Mouse (Mus musculus): ENCODE measurements around the gene Ryk. TPM values are rescaled to one million over a fixed set of nuclear protein-coding genes. Genes with fewer than 3 reads are reported as not detected.
"Not testable (repeated sequence)": the region's sequence is repeated elsewhere in the genome, so short reads cannot be mapped to it uniquely, and the experiment has no call there.

The Ryk gene
- polyA plus RNA-seq, 1 experiment = 6.8 TPM

DNA sequence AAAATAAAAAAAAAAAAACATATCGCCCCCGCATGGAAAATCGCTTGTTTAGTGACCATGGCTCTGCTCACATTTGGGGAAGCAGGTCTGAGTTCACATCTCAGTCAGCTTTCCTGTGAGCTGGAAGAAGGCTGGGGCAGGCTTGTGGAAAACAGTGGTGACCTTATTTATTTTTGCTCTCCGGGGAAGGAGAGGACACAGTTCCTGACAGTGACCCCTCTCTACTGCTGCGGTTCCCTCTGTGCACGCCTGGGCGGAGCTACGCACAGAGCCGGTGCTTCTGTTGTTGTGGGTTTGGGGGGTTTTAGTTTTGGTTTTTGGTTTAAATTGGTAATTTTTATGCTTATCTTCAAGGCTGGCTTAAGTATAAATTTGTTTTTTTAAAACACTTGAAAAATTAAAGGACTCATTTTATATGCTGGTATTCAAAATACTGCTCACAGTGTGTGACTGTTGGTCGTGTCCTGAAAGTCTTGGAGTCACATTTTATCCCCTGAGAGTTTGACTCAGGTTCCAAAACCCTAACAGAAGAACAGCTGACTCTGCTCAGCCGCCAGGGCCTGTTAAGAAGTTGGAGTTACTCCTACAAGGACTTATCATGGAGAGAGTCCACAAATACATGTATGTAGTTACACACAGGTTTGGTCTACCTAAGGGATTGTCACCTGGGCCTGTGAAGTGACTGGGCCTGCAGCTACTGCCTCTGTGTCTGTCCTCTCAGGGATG, 73.0 kb downstream of the Ryk start:
- H3K27me3 ChIP-seq (ENCODE audit: control insufficient read depth, insufficient read depth, low read length) = no peaks in the 10 kb centered on the region
- 85% methylated on average over 11 of the region's 11 CpGs for WGBS
- DNase-seq (ENCODE audit: low read depth in 1 of 2, low spot score in 2 of 2) = no peak
- no peak overlapping the region for H3K4me3 ChIP-seq (ENCODE audit: extremely low read depth, insufficient read depth, insufficient read length)
- no peak overlapping the region for H3K27ac ChIP-seq (ENCODE audit: insufficient read depth, low read length)
- TF ChIP-seq CTCF (IDR thresholded peaks at IDR 0.05; ENCODE audit: extremely low read depth, insufficient read depth, insufficient read length, insufficient replicate concordance) (no peak), POLR2A (IDR thresholded peaks at IDR 0.05; ENCODE audit: low read depth, low read length) (no peak)
- H3K36me3 ChIP-seq (ENCODE audit: control insufficient read depth, insufficient read depth, low read length) = no peaks in the 10 kb centered on the region
- H3K4me1 ChIP-seq (ENCODE audit: control insufficient read depth, insufficient read depth, insufficient read length) = no peaks in the 10 kb centered on the region

DNA sequence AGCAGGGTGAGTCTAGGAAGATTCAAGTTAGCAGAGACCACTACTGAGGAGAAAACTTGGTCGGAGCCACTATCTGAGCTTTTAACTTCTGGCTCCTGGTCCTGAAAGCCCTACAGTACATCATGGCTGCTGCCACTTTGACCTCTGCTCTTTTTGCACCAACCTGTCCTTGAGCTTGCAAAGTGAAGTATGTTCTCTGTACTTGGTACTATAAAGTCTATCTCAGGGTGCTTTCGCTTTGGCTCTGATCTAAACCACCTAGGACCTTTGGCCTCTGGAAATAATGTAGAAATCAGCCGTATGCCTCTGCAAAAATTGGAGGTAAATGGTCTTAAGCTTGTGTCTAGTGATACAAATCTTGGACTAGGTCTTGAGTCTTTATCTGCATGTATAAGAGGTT, 76.8 kb downstream of the Ryk start:
- Histone ChIP-seq H3K4me3 (ENCODE audit: extremely low read depth, insufficient read depth, insufficient read length) (no peak overlapping the region), H3K27ac (ENCODE audit: insufficient read depth, low read length) (no peak overlapping the region), H3K4me1 (ENCODE audit: control insufficient read depth, insufficient read depth, insufficient read length) (no peaks in the 10 kb centered on the region), H3K27me3 (ENCODE audit: control insufficient read depth, insufficient read depth, low read length) (no peaks in the 10 kb centered on the region), H3K36me3 (ENCODE audit: control insufficient read depth, insufficient read depth, low read length) (no peaks in the 10 kb centered on the region)
- WGBS = 95% methylated on average over 3 of the region's 3 CpGs
- no peak for TF ChIP-seq POLR2A (IDR thresholded peaks at IDR 0.05; ENCODE audit: low read depth, low read length)
- no peak for TF ChIP-seq CTCF (IDR thresholded peaks at IDR 0.05; ENCODE audit: extremely low read depth, insufficient read depth, insufficient read length, insufficient replicate concordance)
- DNase-seq (ENCODE audit: low read depth in 1 of 2, low spot score in 2 of 2) = no peak

DNA sequence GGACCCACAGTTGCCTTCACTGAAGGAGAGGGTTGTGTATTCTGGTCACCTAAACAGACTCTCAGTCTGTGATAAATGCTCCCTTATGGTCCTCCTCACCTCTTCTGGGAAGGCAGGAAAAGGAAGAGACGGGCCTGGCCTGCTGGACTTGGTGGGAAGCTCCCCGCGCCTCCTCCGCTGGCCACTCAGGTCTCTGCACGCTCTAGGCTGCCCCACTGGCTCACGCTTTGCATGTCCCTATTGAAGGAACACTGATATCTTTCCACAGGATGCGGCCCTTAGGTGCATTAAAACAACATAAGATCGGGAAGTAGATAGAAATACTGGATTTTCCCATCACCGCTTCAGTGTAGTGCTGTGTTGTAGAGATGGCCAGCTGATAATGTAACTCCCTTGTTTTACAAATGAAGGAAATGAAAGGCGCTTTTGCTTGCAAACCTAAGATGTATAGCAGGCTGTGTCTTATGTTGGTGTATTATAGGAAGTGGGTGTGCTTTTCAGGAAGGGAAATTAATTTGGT, 77.9 kb downstream of the Ryk start:
- no peak overlapping the region for H3K4me3 ChIP-seq (ENCODE audit: extremely low read depth, insufficient read depth, insufficient read length)
- H3K4me1 ChIP-seq (ENCODE audit: control insufficient read depth, insufficient read depth, insufficient read length) = no peaks in the 10 kb centered on the region
- no peaks in the 10 kb centered on the region for H3K36me3 ChIP-seq (ENCODE audit: control insufficient read depth, insufficient read depth, low read length)
- 87% methylated on average over 10 of the region's 10 CpGs for whole genome bisulfite sequencing
- no peak overlapping the region for H3K27ac ChIP-seq (ENCODE audit: insufficient read depth, low read length)
- no peak for DNase-seq (ENCODE audit: low read depth in 1 of 2, low spot score in 2 of 2)
- no peaks in the 10 kb centered on the region for H3K27me3 ChIP-seq (ENCODE audit: control insufficient read depth, insufficient read depth, low read length)
- no peak for TF ChIP-seq POLR2A (IDR thresholded peaks at IDR 0.05; ENCODE audit: low read depth, low read length)
- TF ChIP-seq CTCF (IDR thresholded peaks at IDR 0.05; ENCODE audit: extremely low read depth, insufficient read depth, insufficient read length, insufficient replicate concordance) = no peak

DNA sequence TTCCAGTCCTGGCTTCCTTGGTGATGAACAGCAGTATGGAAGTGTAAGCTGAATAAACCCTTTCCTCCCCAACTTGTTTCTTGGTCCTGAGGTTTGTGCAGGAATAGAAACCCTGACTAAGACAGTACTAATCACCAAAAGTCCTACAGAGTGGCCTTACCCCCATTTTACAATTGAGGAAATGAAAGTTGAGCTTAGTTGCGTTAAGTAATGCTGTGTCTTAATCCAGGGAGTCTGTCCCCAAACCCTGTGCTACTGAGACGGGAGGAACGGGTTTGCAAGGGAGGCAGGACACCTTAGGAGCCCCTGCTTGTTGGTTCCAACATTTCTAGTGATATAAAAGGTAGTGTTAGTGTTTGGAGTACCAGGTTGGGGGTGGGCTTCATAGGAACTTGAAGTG, 78.9 kb downstream of the Ryk start:
- H3K4me1 ChIP-seq (ENCODE audit: control insufficient read depth, insufficient read depth, insufficient read length); H3K36me3 ChIP-seq (ENCODE audit: control insufficient read depth, insufficient read depth, low read length); H3K27ac ChIP-seq (ENCODE audit: insufficient read depth, low read length); H3K4me3 ChIP-seq (ENCODE audit: extremely low read depth, insufficient read depth, insufficient read length); DNase-seq (ENCODE audit: low read depth in 1 of 2, low spot score in 2 of 2); H3K27me3 ChIP-seq (ENCODE audit: control insufficient read depth, insufficient read depth, low read length): not testable (repeated sequence)
- WGBS = 68% methylated on average over 3 of the region's 3 CpGs

DNA sequence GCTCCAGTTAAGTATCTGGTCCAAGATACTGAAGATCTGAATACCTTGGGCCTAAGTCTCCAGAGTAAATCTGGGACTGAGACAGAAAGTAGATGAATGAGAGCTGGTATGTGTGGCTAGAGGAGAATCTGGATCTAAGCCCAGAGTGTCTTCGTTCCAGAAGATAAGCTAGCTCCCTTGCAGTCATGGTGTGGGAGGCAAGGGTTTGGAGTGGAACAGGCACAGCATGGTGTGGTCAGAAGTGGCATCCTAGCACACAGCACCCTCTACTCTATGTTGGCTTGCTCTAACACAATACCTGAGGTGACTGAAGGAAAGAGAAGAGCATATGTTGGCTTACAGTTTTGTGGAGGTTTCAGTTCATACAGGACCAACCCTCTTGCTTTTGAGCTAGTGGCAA, 79.9 kb downstream of the Ryk start:
- Histone ChIP-seq H3K4me3 (ENCODE audit: extremely low read depth, insufficient read depth, insufficient read length) (no peak overlapping the region), H3K4me1 (ENCODE audit: control insufficient read depth, insufficient read depth, insufficient read length) (no peaks in the 10 kb centered on the region), H3K36me3 (ENCODE audit: control insufficient read depth, insufficient read depth, low read length) (no peaks in the 10 kb centered on the region), H3K27me3 (ENCODE audit: control insufficient read depth, insufficient read depth, low read length) (no peaks in the 10 kb centered on the region), H3K27ac (ENCODE audit: insufficient read depth, low read length) (no peak overlapping the region)
- DNase-seq (ENCODE audit: low read depth in 1 of 2, low spot score in 2 of 2) = no peak
- WGBS = 78% methylated on average over 1 of the region's 1 CpGs
- TF ChIP-seq POLR2A (IDR thresholded peaks at IDR 0.05; ENCODE audit: low read depth, low read length) (no peak), CTCF (IDR thresholded peaks at IDR 0.05; ENCODE audit: extremely low read depth, insufficient read depth, insufficient read length, insufficient replicate concordance) (no peak)

DNA sequence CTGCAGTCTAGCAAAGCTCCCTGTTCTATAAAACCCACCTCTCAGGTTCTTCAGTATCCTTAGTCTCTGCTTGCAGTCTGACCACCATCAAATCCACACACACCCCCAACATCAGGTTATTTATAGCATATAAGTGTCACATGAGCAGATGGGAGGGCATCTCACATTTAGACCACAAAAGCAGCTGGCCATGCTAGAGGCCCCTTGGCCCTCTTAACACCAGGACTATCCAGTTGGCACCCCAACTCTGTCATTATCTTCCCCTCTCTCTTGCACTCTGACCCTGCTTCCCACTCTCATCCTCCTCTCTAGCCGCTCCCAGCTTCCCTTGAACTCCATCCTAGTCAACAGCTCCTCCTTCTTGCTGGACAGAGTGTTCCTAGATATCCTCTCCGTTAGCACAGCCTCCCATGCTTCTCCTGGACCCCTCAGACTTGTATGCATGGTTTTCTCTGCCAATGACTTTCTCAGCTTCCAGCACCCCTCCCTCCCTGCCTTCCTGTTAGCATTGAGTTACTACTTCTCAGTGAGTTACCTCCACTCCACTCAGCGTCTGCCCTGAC, 80.7 kb downstream of the Ryk start:
- Histone ChIP-seq H3K27me3 (ENCODE audit: control insufficient read depth, insufficient read depth, low read length) (no peaks in the 10 kb centered on the region), H3K27ac (ENCODE audit: insufficient read depth, low read length) (no peak overlapping the region), H3K4me1 (ENCODE audit: control insufficient read depth, insufficient read depth, insufficient read length) (no peaks in the 10 kb centered on the region), H3K4me3 (ENCODE audit: extremely low read depth, insufficient read depth, insufficient read length) (no peak overlapping the region), H3K36me3 (ENCODE audit: control insufficient read depth, insufficient read depth, low read length) (no peaks in the 10 kb centered on the region)
- TF ChIP-seq POLR2A (IDR thresholded peaks at IDR 0.05; ENCODE audit: low read depth, low read length) (no peak), CTCF (IDR thresholded peaks at IDR 0.05; ENCODE audit: extremely low read depth, insufficient read depth, insufficient read length, insufficient replicate concordance) (no peak)
- no peak for DNase-seq (ENCODE audit: low read depth in 1 of 2, low spot score in 2 of 2)
- WGBS = 62% methylated on average over 3 of the region's 3 CpGs

DNA sequence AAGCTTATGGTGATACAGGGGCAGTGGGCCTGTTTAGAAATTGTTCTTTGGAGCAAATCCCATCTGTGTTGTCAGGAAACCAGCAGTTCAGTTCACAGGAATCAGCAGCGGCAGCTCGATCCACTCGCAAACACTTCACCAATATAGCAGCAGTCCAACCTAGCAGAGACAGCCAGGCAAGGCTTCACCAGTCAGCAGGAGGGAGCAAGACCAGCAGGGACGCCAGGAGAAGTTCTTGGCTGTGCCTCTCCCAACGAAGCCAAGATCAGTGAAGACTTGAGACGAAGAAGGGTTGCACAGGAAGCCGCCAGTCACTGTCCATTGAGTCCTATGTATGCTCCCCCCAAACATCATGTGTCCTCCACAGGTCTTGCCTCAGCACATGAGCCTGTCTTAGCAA, 81.4 kb downstream of the Ryk start:
- WGBS = 87% methylated on average over 7 of the region's 7 CpGs
- Histone ChIP-seq H3K27me3 (ENCODE audit: control insufficient read depth, insufficient read depth, low read length) (no peaks in the 10 kb centered on the region), H3K4me3 (ENCODE audit: extremely low read depth, insufficient read depth, insufficient read length) (no peak overlapping the region), H3K36me3 (ENCODE audit: control insufficient read depth, insufficient read depth, low read length) (no peaks in the 10 kb centered on the region), H3K4me1 (ENCODE audit: control insufficient read depth, insufficient read depth, insufficient read length) (no peaks in the 10 kb centered on the region), H3K27ac (ENCODE audit: insufficient read depth, low read length) (no peak overlapping the region)
- no peak for DNase-seq (ENCODE audit: low read depth in 1 of 2, low spot score in 2 of 2)
- TF ChIP-seq POLR2A (IDR thresholded peaks at IDR 0.05; ENCODE audit: low read depth, low read length) (no peak), CTCF (IDR thresholded peaks at IDR 0.05; ENCODE audit: extremely low read depth, insufficient read depth, insufficient read length, insufficient replicate concordance) (no peak)

Data from spleen, adult 2 months (tissue).